Mouse (Mus musculus): ENCODE measurements around the gene Plekhb1. TPM values are rescaled to one million over a fixed set of nuclear protein-coding genes. Genes with fewer than 3 reads are reported as not detected.

Plekhb1 gene
- polyA plus RNA-seq, 1 experiment, result 2.2 TPM

DNA sequence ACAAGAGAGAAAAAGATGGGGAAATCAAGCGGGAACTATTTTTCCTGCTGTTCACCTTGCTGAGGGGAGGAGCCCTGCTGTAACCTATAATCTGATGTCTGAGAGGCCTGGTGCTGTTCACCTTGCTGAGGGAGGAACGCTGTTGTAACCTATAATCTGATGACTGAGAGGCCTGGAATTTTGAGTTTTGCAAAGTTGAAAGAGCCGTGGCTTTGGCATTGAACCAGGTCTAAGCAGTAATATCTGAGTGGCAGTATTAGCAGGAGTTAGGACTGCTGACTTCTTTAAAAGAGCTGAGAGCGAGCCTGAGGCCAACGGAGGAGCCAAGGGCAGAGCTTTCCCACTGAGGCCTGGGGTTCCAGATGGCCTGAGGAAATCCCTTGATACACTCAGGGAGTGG lies 15.8 kb upstream of the Plekhb1 start:
- H3K36me3 ChIP-seq (ENCODE audit: control insufficient read depth, insufficient read depth, low read length), result no peaks in the 10 kb centered on the region
- H3K4me3 ChIP-seq (ENCODE audit: extremely low read depth, insufficient read depth, insufficient read length), result no peak overlapping the region
- TF ChIP-seq CTCF (IDR thresholded peaks at IDR 0.05; ENCODE audit: extremely low read depth, insufficient read depth, insufficient read length, insufficient replicate concordance) (no peak), POLR2A (IDR thresholded peaks at IDR 0.05; ENCODE audit: low read depth, low read length) (no peak)
- no peak overlapping the region for H3K27ac ChIP-seq (ENCODE audit: insufficient read depth, low read length)
- DNase-seq (ENCODE audit: low read depth in 1 of 2, low spot score in 2 of 2), result no peak
- no peaks in the 10 kb centered on the region for H3K27me3 ChIP-seq (ENCODE audit: control insufficient read depth, insufficient read depth, low read length)
- WGBS, result 85% methylated on average over 5 of the region's 5 CpGs
- no peaks in the 10 kb centered on the region for H3K4me1 ChIP-seq (ENCODE audit: control insufficient read depth, insufficient read depth, insufficient read length)

- no peaks in the 10 kb centered on the region for H3K4me1 ChIP-seq (ENCODE audit: control insufficient read depth, insufficient read depth, insufficient read length)
- no peak for DNase-seq (ENCODE audit: low read depth in 1 of 2, low spot score in 2 of 2)
Measured at GRCm38 (mm10) chr7:100674941-100675340, 12.7 kb upstream of the Plekhb1 start.

GRCm38 (mm10) chr7:100673452-100673851 lies 11.2 kb upstream of the Plekhb1 start:
- no peaks in the 10 kb centered on the region for H3K4me1 ChIP-seq (ENCODE audit: control insufficient read depth, insufficient read depth, insufficient read length)
- DNase-seq (ENCODE audit: low read depth in 1 of 2, low spot score in 2 of 2), result no peak
- TF ChIP-seq CTCF (IDR thresholded peaks at IDR 0.05; ENCODE audit: extremely low read depth, insufficient read depth, insufficient read length, insufficient replicate concordance), result no peak
- TF ChIP-seq POLR2A (IDR thresholded peaks at IDR 0.05; ENCODE audit: low read depth, low read length), result no peak
- H3K27me3 ChIP-seq (ENCODE audit: control insufficient read depth, insufficient read depth, low read length), result no peaks in the 10 kb centered on the region
- 76% methylated on average over 7 of the region's 7 CpGs for WGBS
- no peak overlapping the region for H3K4me3 ChIP-seq (ENCODE audit: extremely low read depth, insufficient read depth, insufficient read length)
- no peaks in the 10 kb centered on the region for H3K36me3 ChIP-seq (ENCODE audit: control insufficient read depth, insufficient read depth, low read length)
- H3K27ac ChIP-seq (ENCODE audit: insufficient read depth, low read length), result no peak overlapping the region

More at GRCm38 (mm10) chr7:100674941-100675340, 12.7 kb upstream of the Plekhb1 start:
- Histone ChIP-seq H3K27me3 (ENCODE audit: control insufficient read depth, insufficient read depth, low read length) (no peaks in the 10 kb centered on the region), H3K27ac (ENCODE audit: insufficient read depth, low read length) (no peak overlapping the region), H3K4me3 (ENCODE audit: extremely low read depth, insufficient read depth, insufficient read length) (no peak overlapping the region), H3K36me3 (ENCODE audit: control insufficient read depth, insufficient read depth, low read length) (no peaks in the 10 kb centered on the region)
- 98% methylated on average over 2 of the region's 2 CpGs for WGBS
- no peak for TF ChIP-seq CTCF (IDR thresholded peaks at IDR 0.05; ENCODE audit: extremely low read depth, insufficient read depth, insufficient read length, insufficient replicate concordance)
- no peak for TF ChIP-seq POLR2A (IDR thresholded peaks at IDR 0.05; ENCODE audit: low read depth, low read length)

DNA sequence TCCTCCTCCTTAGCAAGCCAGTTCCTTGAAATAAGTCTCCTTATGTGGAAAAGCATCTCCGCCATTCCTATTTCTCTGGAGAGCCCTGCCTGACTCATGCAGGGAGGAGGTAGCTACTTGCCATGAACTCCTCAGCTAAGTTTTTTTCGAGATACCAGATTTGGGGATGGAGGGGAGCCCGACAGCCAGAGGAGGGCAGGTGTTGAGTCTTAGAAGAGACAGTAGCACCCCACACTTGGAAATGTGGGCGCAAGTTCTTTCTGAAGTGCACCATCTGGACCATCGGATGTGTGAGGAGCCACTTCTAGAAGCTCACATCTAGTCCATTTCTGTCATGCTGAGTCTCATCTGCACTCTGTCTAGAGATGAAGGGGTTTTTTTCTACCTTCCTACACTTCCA lies 8.4 kb upstream of the Plekhb1 start:
- DNase-seq (ENCODE audit: low read depth in 1 of 2, low spot score in 2 of 2), result no peak
- no peaks in the 10 kb centered on the region for H3K4me1 ChIP-seq (ENCODE audit: control insufficient read depth, insufficient read depth, insufficient read length)
- no peak overlapping the region for H3K4me3 ChIP-seq (ENCODE audit: extremely low read depth, insufficient read depth, insufficient read length)
- no peaks in the 10 kb centered on the region for H3K36me3 ChIP-seq (ENCODE audit: control insufficient read depth, insufficient read depth, low read length)
- no peak overlapping the region for H3K27ac ChIP-seq (ENCODE audit: insufficient read depth, low read length)
- no peaks in the 10 kb centered on the region for H3K27me3 ChIP-seq (ENCODE audit: control insufficient read depth, insufficient read depth, low read length)
- 83% methylated on average over 5 of the region's 5 CpGs for WGBS
- TF ChIP-seq CTCF (IDR thresholded peaks at IDR 0.05; ENCODE audit: extremely low read depth, insufficient read depth, insufficient read length, insufficient replicate concordance) (no peak), POLR2A (IDR thresholded peaks at IDR 0.05; ENCODE audit: low read depth, low read length) (no peak)

DNA sequence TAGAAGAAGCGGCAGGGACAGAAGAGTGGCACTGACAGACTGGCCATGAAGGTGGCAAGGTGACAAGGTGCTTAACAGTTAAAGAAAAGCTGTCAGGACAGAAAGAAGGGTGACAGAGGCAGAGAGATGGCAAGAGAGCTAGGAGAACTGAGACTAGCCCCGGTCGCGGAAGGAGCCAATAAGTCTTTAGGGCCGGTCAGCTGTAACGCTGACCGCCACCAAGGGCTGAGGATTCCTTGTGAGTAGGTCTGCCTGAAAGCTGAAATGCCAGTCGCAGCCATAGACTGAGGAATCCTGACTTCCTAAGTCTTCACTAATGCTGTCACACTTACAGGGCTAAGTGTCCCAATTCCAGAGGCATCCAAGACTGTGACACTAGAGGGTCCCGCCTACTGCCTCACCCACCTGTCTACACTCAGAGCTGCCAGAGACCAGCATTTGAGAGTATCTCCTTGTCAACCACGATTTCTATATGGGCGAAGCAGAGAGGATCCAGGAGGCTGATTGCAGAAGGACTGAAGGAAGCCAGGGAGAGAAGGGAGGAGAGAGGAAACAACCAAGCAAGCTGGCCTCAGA lies 1.6 kb upstream of the Plekhb1 start:
- Histone ChIP-seq H3K36me3 (ENCODE audit: control insufficient read depth, insufficient read depth, low read length) (no peaks in the 10 kb centered on the region), H3K4me3 (ENCODE audit: extremely low read depth, insufficient read depth, insufficient read length) (no peak overlapping the region), H3K27ac (ENCODE audit: insufficient read depth, low read length) (no peak overlapping the region), H3K4me1 (ENCODE audit: control insufficient read depth, insufficient read depth, insufficient read length) (no peaks in the 10 kb centered on the region; the same call in 1 of the 2 replicates), H3K27me3 (ENCODE audit: control insufficient read depth, insufficient read depth, low read length) (no peaks in the 10 kb centered on the region)
- 73% methylated on average over 11 of the region's 11 CpGs for WGBS
- DNase-seq (ENCODE audit: low read depth in 1 of 2, low spot score in 2 of 2), result no peak
- no peak for TF ChIP-seq CTCF (IDR thresholded peaks at IDR 0.05; ENCODE audit: extremely low read depth, insufficient read depth, insufficient read length, insufficient replicate concordance)
- no peak for TF ChIP-seq POLR2A (IDR thresholded peaks at IDR 0.05; ENCODE audit: low read depth, low read length)

DNA sequence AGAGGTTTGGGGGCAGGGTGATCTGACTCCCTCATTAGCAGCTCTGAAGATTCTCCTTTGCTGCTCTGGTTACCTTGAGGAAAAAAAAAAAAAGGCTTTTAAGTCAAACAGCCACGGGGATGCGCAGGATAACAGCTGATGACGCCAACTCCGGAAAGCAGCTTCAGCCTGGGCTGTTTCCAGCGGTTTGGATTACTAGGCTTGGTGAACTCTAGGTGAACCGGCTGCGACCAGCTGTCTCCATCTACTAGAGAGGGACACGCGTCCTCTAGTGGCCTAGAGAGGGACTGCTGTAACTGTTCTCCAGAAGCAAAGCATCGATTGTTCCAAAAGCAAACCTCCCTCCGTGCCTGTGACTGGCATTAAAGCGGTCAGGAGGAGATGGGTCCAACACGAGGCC lies 976 bp upstream of the Plekhb1 start:
- Histone ChIP-seq H3K27me3 (ENCODE audit: control insufficient read depth, insufficient read depth, low read length) (no peaks in the 10 kb centered on the region), H3K4me1 (ENCODE audit: control insufficient read depth, insufficient read depth, insufficient read length) (no peaks in the 10 kb centered on the region; the same call in 1 of the 2 replicates), H3K27ac (ENCODE audit: insufficient read depth, low read length) (no peak overlapping the region), H3K4me3 (ENCODE audit: extremely low read depth, insufficient read depth, insufficient read length) (no peak overlapping the region), H3K36me3 (ENCODE audit: control insufficient read depth, insufficient read depth, low read length) (no peaks in the 10 kb centered on the region)
- TF ChIP-seq POLR2A (IDR thresholded peaks at IDR 0.05; ENCODE audit: low read depth, low read length) (no peak), CTCF (IDR thresholded peaks at IDR 0.05; ENCODE audit: extremely low read depth, insufficient read depth, insufficient read length, insufficient replicate concordance) (peak; percentile 68; the same call in 1 of the 2 replicates)
- DNase-seq (ENCODE audit: low read depth in 1 of 2, low spot score in 2 of 2), result peak; percentile 41 to 73
- WGBS, result 3% methylated on average over 13 of the region's 13 CpGs

GRCm38 (mm10) chr7:100661264-100661663 lies 950 bp downstream of the Plekhb1 start:
- H3K36me3 ChIP-seq (ENCODE audit: control insufficient read depth, insufficient read depth, low read length), result no peaks in the 10 kb centered on the region
- no peak for DNase-seq (ENCODE audit: low read depth in 1 of 2, low spot score in 2 of 2)
- no peak overlapping the region for H3K27ac ChIP-seq (ENCODE audit: insufficient read depth, low read length)
- H3K4me3 ChIP-seq (ENCODE audit: extremely low read depth, insufficient read depth, insufficient read length), result no peak overlapping the region
- 37% methylated on average over 7 of the region's 7 CpGs for WGBS
- no peaks in the 10 kb centered on the region; the same call in 1 of the 2 replicates for H3K4me1 ChIP-seq (ENCODE audit: control insufficient read depth, insufficient read depth, insufficient read length)
- TF ChIP-seq POLR2A (IDR thresholded peaks at IDR 0.05; ENCODE audit: low read depth, low read length) (no peak), CTCF (IDR thresholded peaks at IDR 0.05; ENCODE audit: extremely low read depth, insufficient read depth, insufficient read length, insufficient replicate concordance) (no peak)
- H3K27me3 ChIP-seq (ENCODE audit: control insufficient read depth, insufficient read depth, low read length), result no peaks in the 10 kb centered on the region

Data from spleen, adult 2 months (tissue).